Mouse (Mus musculus): ENCODE measurements at regions not wholly inside any gene's neighbourhood (a gene's known extent, or its start where the extent isn't known, plus 50 kb on each side); places are given as distances from the start of the nearest gene placed in this dataset.
A peak's percentile ranks its signal among the peaks of the same experiment; 100 is the strongest.

- DNase-seq, result peak; percentile 43
Observed at GRCm38 (mm10) chr2:136449265-136449664, 52.4 kb upstream of the Ankef1 start.
